Mouse (Mus musculus) skeletal muscle tissue, adult 2 months (tissue): Measurements from ENCODE around the gene Dhrs7.
"Not testable (repeated sequence)": the region's sequence is repeated elsewhere in the genome, so short reads cannot be mapped to it uniquely, and the experiment has no call there.

ENCODE experiments used
- DNase-seq: peaks from one replicate; pipeline ENCODE4 v3.0.0-alpha.2; 2012; ENCODE audit warnings: low read depth, low spot score

Gene Dhrs7

GRCm38 (mm10) chr12:72664735-72665337 is at the start of gene Dhrs7:
Gene Dhrs7, minus strand, starts transcription at chr12:72664909.
- DNase-seq = peak; percentile 95

DNA sequence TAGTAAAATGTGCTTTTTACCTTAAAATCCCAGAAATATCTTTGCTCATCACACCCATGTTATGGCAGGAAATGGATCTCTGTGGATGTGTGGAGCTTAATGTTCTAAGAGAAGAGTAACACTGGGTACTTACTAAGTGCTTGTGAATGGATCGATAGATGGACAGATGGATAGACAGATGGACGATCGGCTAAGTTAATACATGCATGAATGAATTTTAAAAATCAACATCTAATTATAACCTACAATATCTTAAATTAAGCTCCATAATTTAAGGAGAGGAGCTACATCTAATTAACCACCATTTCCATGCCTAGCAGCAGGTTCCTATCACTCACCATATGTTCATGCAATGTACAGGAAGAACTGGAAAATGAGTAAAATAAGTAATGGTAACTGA is 45.3 kb upstream of the Dhrs7 start:
- no peak for DNase-seq

GRCm38 (mm10) chr12:72704068-72704467 is 39.4 kb upstream of the Dhrs7 start:
- DNase-seq = no peak

DNA sequence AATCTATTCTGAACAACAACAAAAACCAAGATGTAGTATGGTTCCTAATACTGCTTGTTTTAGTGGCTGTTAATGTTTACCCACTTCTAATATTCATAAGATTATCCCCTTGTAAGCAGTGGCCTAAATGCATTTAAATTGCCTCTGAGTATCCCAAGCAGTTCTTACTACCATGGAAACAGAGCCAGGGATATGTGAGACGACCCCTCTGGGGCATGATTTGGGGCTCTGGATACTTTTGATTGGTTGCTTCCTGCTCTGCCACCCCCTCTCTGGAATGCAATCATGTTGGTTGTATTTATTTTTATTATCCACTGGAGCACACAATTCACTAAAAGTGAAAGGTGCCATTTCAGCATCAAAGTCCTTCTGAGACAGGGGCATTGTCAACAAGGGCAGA is 35.3 kb upstream of the Dhrs7 start:
- DNase-seq = no peak

- no peak for DNase-seq
Observed at GRCm38 (mm10) chr12:72694901-72695463, 30.3 kb upstream of the Dhrs7 start.

GRCm38 (mm10) chr12:72694438-72694837 is 29.7 kb upstream of the Dhrs7 start:
- peak; percentile 36 for DNase-seq

DNA sequence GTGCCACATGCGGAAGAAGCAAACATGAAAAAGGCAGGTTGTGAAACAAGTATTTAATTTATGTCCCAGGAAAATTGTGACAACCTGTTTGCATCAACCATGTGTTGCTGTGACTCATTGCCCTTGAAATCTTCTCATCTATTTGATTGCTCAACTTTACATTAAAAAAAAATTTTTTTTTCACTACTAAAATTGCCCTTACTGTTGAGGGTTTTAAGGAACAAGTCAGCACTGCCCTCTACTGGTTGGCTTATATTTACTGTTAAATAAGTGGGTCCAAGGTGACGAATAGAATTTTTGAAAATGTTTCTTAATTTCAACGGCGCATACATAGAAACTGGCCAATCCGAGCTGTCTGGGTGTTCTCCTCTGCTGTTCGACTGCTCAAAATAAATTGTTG is 29.2 kb upstream of the Dhrs7 start:
- peak; percentile 34 for DNase-seq

DNA sequence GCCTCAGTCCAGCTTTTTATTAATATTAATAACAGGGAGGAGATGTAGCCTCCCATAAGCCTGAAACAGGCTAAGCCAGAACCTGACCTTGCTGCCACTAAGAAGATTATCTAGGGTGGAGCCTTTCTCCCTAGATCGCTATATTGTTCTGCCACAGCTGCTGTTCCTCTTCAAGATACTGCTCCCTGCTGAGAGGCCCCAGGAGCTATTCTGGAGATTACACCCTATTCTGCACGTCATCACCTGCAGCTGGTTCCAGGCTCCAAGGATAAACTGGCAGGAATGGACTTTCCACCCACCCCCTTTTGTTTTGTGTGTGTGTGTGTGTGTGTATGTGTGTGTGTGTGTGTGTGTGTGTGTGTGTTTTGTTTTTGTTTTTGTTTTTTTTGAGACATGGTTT is 23.6 kb upstream of the Dhrs7 start:
- DNase-seq = not testable (repeated sequence)

DNA sequence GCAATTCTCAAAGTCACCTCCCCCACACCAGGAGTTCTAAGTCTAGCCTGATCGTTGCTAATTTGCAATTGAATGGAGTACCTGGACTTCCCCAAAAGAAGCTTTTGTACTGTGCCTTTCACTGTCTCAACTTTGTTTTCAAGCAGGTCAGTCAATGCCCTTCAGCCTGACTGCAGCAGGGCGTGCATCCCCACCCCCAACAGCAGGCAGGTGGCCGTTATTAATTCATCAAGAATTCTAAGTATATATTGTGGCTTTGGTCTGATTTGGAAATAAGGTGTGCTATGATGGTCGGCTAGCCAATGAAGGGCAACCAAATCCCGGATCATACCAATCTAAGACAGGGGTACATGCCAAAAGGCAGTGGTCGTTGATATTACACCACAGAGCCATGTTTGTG is 23.0 kb upstream of the Dhrs7 start:
- not testable (repeated sequence) for DNase-seq

- not testable (repeated sequence) for DNase-seq
Observed at GRCm38 (mm10) chr12:72686566-72686965, 21.9 kb upstream of the Dhrs7 start.

DNA sequence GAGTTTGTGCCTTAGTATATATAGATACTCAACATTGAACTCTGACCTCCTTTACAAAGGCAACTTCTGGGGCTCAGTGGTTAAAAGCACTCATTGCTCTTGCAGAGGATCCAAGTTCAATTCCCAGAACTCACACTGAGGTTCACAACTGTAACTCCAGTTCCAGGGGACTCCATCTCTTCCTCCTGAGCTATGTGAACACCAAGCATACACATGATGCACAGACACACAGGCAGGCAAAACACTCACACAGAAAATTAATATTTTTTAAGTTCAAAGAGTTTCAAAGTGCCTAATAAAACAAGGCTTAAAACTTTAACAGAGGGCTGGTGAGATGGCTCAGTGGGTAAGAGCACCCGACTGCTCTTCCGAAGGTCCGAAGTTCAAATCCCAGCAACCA is 18.9 kb upstream of the Dhrs7 start:
- no peak for DNase-seq

- DNase-seq = no peak
Observed at GRCm38 (mm10) chr12:72682511-72683282, 18.0 kb upstream of the Dhrs7 start.

DNA sequence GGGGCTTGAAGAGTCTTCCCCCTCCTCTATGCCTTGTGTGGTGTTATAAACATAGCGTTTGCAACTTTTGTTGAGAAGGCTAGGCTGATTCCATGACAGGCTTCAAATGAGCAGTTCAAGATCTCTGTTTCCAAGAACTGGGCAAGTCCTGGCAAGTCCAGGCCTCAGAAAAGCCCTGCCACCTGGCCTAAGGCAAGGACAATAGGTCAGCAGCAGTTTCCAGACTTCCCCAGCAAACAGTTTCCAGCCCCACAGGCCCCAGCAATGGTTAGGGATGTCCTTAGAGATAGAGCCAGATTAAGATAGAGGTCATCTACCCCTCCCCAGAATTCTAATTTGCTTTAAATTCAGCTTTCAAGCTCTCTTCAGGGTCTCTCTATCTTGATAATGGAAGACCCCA is 17.2 kb upstream of the Dhrs7 start:
- no peak for DNase-seq

DNA sequence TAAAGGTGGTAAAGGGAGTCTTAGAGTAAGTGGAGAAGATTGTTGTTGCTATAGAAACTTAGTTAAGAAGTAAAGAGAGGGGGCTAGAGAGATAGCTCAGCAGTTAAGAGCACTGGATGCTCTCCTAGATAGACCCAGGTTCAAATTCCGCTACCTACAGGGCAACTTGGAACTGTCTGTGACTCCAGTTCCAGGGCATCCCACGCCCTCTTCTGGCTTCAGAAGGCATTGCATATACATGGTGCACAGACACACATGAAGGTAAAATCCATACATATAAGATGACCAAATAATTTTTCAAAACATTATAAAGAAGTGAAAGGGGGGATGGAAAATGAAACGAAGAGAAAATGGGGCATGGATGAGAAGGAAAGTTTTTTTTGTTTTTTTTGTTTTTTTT is 14.9 kb upstream of the Dhrs7 start:
- no peak for DNase-seq

- no peak for DNase-seq
Observed at GRCm38 (mm10) chr12:72674820-72675219, 10.1 kb upstream of the Dhrs7 start.

DNA sequence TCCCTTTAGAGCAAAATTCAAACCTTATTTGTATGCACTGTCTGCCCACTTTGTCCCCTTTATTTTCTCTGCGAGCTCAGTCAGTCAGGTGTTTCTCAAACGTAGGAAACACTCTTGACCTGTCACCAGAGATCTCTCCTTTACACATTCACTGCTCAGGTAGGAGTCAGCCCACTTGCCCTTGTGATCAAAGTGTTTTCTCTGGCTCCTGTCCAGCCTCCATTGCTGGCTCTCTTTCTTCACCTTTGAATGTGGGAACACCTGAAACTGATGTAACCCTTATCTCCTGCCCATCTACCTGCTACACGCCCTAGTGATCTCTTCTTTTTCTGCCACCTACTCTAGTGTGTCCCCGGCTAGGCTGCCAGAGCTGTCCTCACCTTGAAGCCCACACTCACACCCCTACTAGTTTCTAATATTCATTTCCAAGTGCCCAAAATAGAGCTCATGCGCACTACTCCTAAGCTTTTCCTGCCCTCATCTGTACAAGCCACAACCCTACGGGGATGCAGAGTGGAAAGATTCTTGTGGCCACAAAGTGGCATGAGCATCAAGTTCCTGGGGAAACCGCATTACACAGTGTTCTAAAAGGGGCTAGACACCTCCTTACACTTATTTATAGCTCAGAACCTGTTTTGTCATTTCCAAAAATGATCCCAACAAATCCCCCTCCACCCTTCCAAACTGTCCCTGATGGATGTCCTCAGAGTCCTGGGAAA is 9.5 kb upstream of the Dhrs7 start:
- no peak for DNase-seq

- DNase-seq = no peak
Observed at GRCm38 (mm10) chr12:72671516-72672135, 6.9 kb upstream of the Dhrs7 start.

GRCm38 (mm10) chr12:72670921-72671320 is 6.2 kb upstream of the Dhrs7 start:
- DNase-seq = no peak

DNA sequence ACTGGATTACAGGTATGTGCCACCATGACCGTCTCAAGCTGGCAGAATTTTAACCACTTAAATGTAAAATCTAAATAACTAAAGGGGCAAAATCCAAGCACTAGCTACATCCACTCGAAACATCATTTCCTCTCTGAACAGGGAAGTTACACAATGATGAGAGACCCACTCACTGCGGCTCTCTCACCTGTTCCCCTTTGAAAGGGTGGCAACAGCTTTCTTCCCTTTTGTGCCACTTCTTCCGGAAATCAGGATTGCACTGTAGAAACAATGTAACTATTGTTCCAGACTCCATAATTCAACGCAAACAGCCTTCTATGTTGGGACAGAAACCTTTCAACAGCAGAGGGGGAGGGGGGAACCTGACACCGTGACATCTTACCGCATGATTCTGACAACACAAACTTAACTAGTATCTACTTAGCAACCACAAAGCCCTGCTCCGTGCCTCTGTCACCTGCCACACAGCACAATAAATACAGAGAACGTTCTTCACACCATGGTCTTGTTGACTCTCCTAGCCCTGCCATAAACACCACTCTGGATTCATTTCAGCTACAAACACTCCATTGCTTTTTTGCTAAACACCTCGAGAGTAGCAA is 3.3 kb upstream of the Dhrs7 start:
- DNase-seq = no peak

DNA sequence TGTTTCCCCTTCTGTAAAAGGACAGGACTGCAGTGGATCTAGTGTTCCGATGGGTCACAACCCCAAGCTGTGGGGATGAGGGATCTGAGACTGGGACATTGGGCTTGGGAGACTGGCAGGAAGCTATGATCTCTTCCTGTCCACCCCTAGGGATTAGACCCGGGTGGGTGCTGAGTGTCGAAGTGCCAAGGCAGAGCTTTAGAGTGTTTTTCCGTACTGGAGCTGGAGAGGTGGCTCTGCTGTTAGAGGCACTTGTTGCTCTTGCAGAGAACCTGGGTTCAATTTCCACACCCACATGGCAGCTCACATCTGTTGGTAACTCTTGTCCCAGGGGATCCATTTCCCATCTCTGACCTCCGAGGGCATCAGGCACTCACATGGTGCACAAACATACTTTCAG is 1.3 kb upstream of the Dhrs7 start:
- no peak for DNase-seq

GRCm38 (mm10) chr12:72664020-72664734 is 532 bp downstream of the Dhrs7 start:
- DNase-seq = peak; percentile 27
